Mouse (Mus musculus) intestine, embryonic 14.5 days (tissue): ENCODE measurements around the gene Vasn. TPM values are rescaled to one million over a fixed set of nuclear protein-coding genes. Genes with fewer than 3 reads are reported as not detected.

Experiments
- ATAC-seq: fragments of 200-750 bp; cut with Nextera tagmentation; replicated peaks from 2 replicates; pipeline ENCODE4 v1.8.0; 2017; ENCODE audit warnings: low read depth, moderate number of reproducible peaks, moderate TSS enrichment, moderate library complexity; ENCODE audit not compliant: low FRiP score, low TSS enrichment
- DNase-seq: peaks from one replicate; pipeline ENCODE4 v3.0.0-alpha.2; 2018; ENCODE audit warnings: low spot score
- H3K27ac ChIP-seq: fragments of 300-500 bp; sonication (generic); 2 replicates; pipeline ENCODE4 v1.5.1; 2014; ENCODE audit warnings: low read depth, mild to moderate bottlenecking, control low read depth
- H3K27me3 ChIP-seq: fragments of 300-500 bp; sonication (generic); replicated peaks from 2 replicates; pipeline ENCODE4 v1.6.1; 2014; ENCODE audit warnings: low read length, control low read depth; ENCODE audit not compliant: control insufficient read depth, insufficient read depth
- H3K36me3 ChIP-seq: fragments of 300-500 bp; sonication (generic); 2 replicates; pipeline ENCODE4 v1.6.1; 2014; ENCODE audit warnings: low read length, control low read depth; ENCODE audit not compliant: control insufficient read depth, insufficient read depth
- H3K4me1 ChIP-seq: fragments of 300-500 bp; sonication (generic); replicated peaks from 2 replicates; pipeline ENCODE4 v1.6.1; 2014; ENCODE audit warnings: low read length, control low read depth, mixed read lengths; ENCODE audit not compliant: control insufficient read depth, insufficient read depth
- H3K4me2 ChIP-seq: fragments of 300-500 bp; sonication (generic); 2 replicates; pipeline ENCODE4 v1.6.1; 2014; ENCODE audit warnings: low read length
- H3K4me3 ChIP-seq: fragments of 300-500 bp; sonication (generic); 2 replicates; pipeline ENCODE4 v1.5.1; 2014; ENCODE audit warnings: low read depth, low read length, control low read depth, mixed read lengths
- H3K9ac ChIP-seq: fragments of 300-500 bp; sonication (generic); 2 replicates; pipeline ENCODE4 v1.6.1; 2014; ENCODE audit warnings: mild to moderate bottlenecking, low read length
- H3K9me3 ChIP-seq: fragments of 300-500 bp; sonication (generic); 2 replicates; pipeline ENCODE4 v1.6.1; 2016; ENCODE audit warnings: low read length, control low read depth; ENCODE audit not compliant: control insufficient read depth
- WGBS: fragments of 180-500 bp; shearing (Covaris S2); extraction: QIAGEN DNeasy Blood & Tissue Kit; methylation state at CpG from one replicate; pipeline ENCODE4 v1.1.7; 2014; 5-methylcytosine and 5-hydroxymethylcytosine counted together
- polyA plus RNA-seq: library from polyadenylated mRNA; unstranded; fragments of >200 nt; fragmentation: Nextera tagmentation; extraction: Ambion mirVana; gene quantifications from 2 replicates; pipeline ENCODE4 v1.2.1, GENCODE M21; 2014

The Vasn gene
- polyA plus RNA-seq, 1 experiment from 2014 or later: 17.1 TPM

- 56% methylated on average over 2 of the region's 2 CpGs for WGBS
- ATAC-seq (no peak), DNase-seq (no peak)
- Histone ChIP-seq H3K36me3 (no peaks in the 10 kb centered on the region), H3K4me1 (peaks cover 73% of the 10 kb centered on the region), H3K27me3 (no peaks in the 10 kb centered on the region), H3K9ac (no peak overlapping the region), H3K4me3 (0 out of 2 replicates have a peak overlapping the region, but pooled peaks have one; percentile 87), H3K27ac (peak overlapping the region; percentile 44; the same call in 1 of the 2 replicates), H3K9me3 (no peaks in the 10 kb centered on the region), H3K4me2 (peak overlapping the region; percentile 100)
Measured at GRCm38 (mm10) chr16:4596836-4597235, 42.9 kb upstream of the Vasn start.

GRCm38 (mm10) chr16:4597296-4597695 is 42.4 kb upstream of the Vasn start:
- no peak for ATAC-seq

GRCm38 (mm10) chr16:4598041-4598440 is 41.7 kb upstream of the Vasn start:
- Histone ChIP-seq H3K27ac (0 out of 2 replicates have a peak overlapping the region, but pooled peaks have one; percentile 16), H3K4me3 (no peak overlapping the region), H3K9me3 (no peaks in the 10 kb centered on the region), H3K4me2 (peak overlapping the region; percentile 100; the same call in 1 of the 2 replicates), H3K36me3 (no peaks in the 10 kb centered on the region), H3K4me1 (peaks cover 73% of the 10 kb centered on the region), H3K27me3 (no peaks in the 10 kb centered on the region), H3K9ac (0 out of 2 replicates have a peak overlapping the region, but pooled peaks have one; percentile 10)
- ATAC-seq: no peak
- no peak for DNase-seq
- WGBS: 58% methylated on average over 5 of the region's 5 CpGs

More at GRCm38 (mm10) chr16:4597296-4597695, 42.4 kb upstream of the Vasn start:
- DNase-seq: no peak
- WGBS: 48% methylated on average over 7 of the region's 7 CpGs
- Histone ChIP-seq H3K4me1 (peaks cover 73% of the 10 kb centered on the region), H3K9ac (no peak overlapping the region), H3K4me2 (peak overlapping the region; percentile 100), H3K9me3 (no peaks in the 10 kb centered on the region), H3K27me3 (no peaks in the 10 kb centered on the region), H3K4me3 (no peak overlapping the region), H3K27ac (peak overlapping the region; percentile 44; the same call in 1 of the 2 replicates), H3K36me3 (no peaks in the 10 kb centered on the region)

GRCm38 (mm10) chr16:4598891-4599543 is 40.7 kb upstream of the Vasn start:
- peak overlapping the region; percentile 7; the same call in 1 of the 2 replicates for H3K27ac ChIP-seq
- no peaks in the 10 kb centered on the region for H3K9me3 ChIP-seq
- 0 out of 2 replicates have a peak overlapping the region, but pooled peaks have one; percentile 5 for H3K9ac ChIP-seq
- peaks cover 83% of the 10 kb centered on the region for H3K4me1 ChIP-seq
- H3K27me3 ChIP-seq: no peaks in the 10 kb centered on the region
- no peak overlapping the region for H3K4me3 ChIP-seq
- H3K36me3 ChIP-seq: no peaks in the 10 kb centered on the region
- 21% methylated on average over 6 of the region's 6 CpGs for WGBS
- DNase-seq: no peak
- H3K4me2 ChIP-seq: peak overlapping the region; percentile 16; the same call in 1 of the 2 replicates
- no peak for ATAC-seq

- ATAC-seq (no peak), DNase-seq (no peak)
- Histone ChIP-seq H3K4me1 (peaks cover 89% of the 10 kb centered on the region), H3K4me2 (no peak overlapping the region), H3K9ac (no peak overlapping the region), H3K9me3 (no peaks in the 10 kb centered on the region), H3K4me3 (no peak overlapping the region), H3K27me3 (no peaks in the 10 kb centered on the region), H3K27ac (no peak overlapping the region; the same call in 1 of the 2 replicates), H3K36me3 (no peaks in the 10 kb centered on the region)
- WGBS: 77% methylated on average over 3 of the region's 3 CpGs
Measured at GRCm38 (mm10) chr16:4599616-4600015, 40.1 kb upstream of the Vasn start.

- Histone ChIP-seq H3K27ac (no peak overlapping the region), H3K27me3 (no peaks in the 10 kb centered on the region), H3K4me2 (no peak overlapping the region), H3K4me3 (no peak overlapping the region), H3K36me3 (no peaks in the 10 kb centered on the region), H3K9me3 (no peaks in the 10 kb centered on the region), H3K9ac (no peak overlapping the region), H3K4me1 (peaks cover 96% of the 10 kb centered on the region)
- WGBS: 70% methylated on average over 9 of the region's 9 CpGs
- DNase-seq (no peak), ATAC-seq (no peak)
Measured at GRCm38 (mm10) chr16:4600701-4601310, 38.9 kb upstream of the Vasn start.

GRCm38 (mm10) chr16:4602189-4602588 is 37.6 kb upstream of the Vasn start:
- 21% methylated on average over 3 of the region's 3 CpGs for WGBS
- H3K4me2 ChIP-seq: no peak overlapping the region
- no peak overlapping the region for H3K9ac ChIP-seq
- no peak for DNase-seq
- no peaks in the 10 kb centered on the region for H3K9me3 ChIP-seq
- H3K4me1 ChIP-seq: peaks cover 96% of the 10 kb centered on the region
- H3K4me3 ChIP-seq: no peak overlapping the region
- H3K36me3 ChIP-seq: no peaks in the 10 kb centered on the region
- peak; percentile 29; the same call in 1 of the 2 replicates for ATAC-seq
- peak overlapping the region; percentile 70 for H3K27ac ChIP-seq
- no peaks in the 10 kb centered on the region for H3K27me3 ChIP-seq

GRCm38 (mm10) chr16:4602766-4603452 is 36.8 kb upstream of the Vasn start:
- no peak for ATAC-seq

More at GRCm38 (mm10) chr16:4602766-4603452, 36.8 kb upstream of the Vasn start:
- H3K4me2 ChIP-seq: peak overlapping the region; percentile 26
- H3K36me3 ChIP-seq: no peaks in the 10 kb centered on the region
- peak overlapping the region; percentile 70 for H3K27ac ChIP-seq
- no peaks in the 10 kb centered on the region for H3K27me3 ChIP-seq
- DNase-seq: no peak
- WGBS: 15% methylated on average over 7 of the region's 7 CpGs
- H3K4me3 ChIP-seq: no peak overlapping the region
- H3K4me1 ChIP-seq: peaks cover 95% of the 10 kb centered on the region
- H3K9me3 ChIP-seq: no peaks in the 10 kb centered on the region
- peak overlapping the region; percentile 22; the same call in 1 of the 2 replicates for H3K9ac ChIP-seq
